Mouse (Mus musculus) liver, embryonic 15.5 days (tissue): Measurements from ENCODE around the gene Dock6. TPM values are rescaled to one million over a fixed set of nuclear protein-coding genes. Genes with fewer than 3 reads are reported as not detected.

Source experiments
- ATAC-seq: fragments of 200-750 bp; cut with Nextera tagmentation; 2 replicates; pipeline ENCODE4 v1.8.0; 2017; ENCODE audit warnings: moderate number of reproducible peaks, mild to moderate bottlenecking, moderate library complexity; ENCODE audit not compliant: insufficient read depth
- H3K27ac ChIP-seq: fragments of 300-500 bp; sonication (generic); replicated peaks from 2 replicates; pipeline ENCODE4 v1.5.1; 2015; ENCODE audit warnings: mild to moderate bottlenecking, inconsistent platforms
- H3K27me3 ChIP-seq: fragments of 300-500 bp; sonication (generic); 2 replicates; pipeline ENCODE4 v1.6.1; 2015; ENCODE audit warnings: mild to moderate bottlenecking, inconsistent platforms
- H3K36me3 ChIP-seq: fragments of 300-500 bp; sonication (generic); replicated peaks from 2 replicates; pipeline ENCODE4 v1.6.1; 2015; ENCODE audit warnings: moderate library complexity, mild to moderate bottlenecking, inconsistent platforms
- H3K4me1 ChIP-seq: fragments of 300-500 bp; sonication (generic); replicated peaks from 2 replicates; pipeline ENCODE4 v1.6.1; 2015; ENCODE audit warnings: inconsistent platforms
- H3K4me2 ChIP-seq: fragments of 300-500 bp; sonication (generic); 2 replicates; pipeline ENCODE4 v1.6.1; 2015; ENCODE audit warnings: moderate library complexity, mild to moderate bottlenecking, inconsistent platforms
- H3K4me3 ChIP-seq: fragments of 300-500 bp; sonication (generic); replicated peaks from 2 replicates; pipeline ENCODE4 v1.5.1; 2015; ENCODE audit warnings: mild to moderate bottlenecking, inconsistent platforms
- H3K9ac ChIP-seq: fragments of 300-500 bp; sonication (generic); 2 replicates; pipeline ENCODE4 v1.6.1; 2015; ENCODE audit warnings: moderate library complexity, mild to moderate bottlenecking, inconsistent platforms
- H3K9me3 ChIP-seq: fragments of 300-500 bp; sonication (generic); replicated peaks from 2 replicates; pipeline ENCODE4 v1.6.1; 2016; ENCODE audit warnings: inconsistent platforms
- WGBS: fragments of 180-500 bp; shearing (Covaris S2); methylation state at CpG from one replicate; pipeline ENCODE4 v1.1.7; 2015; ENCODE audit warnings: mixed read lengths; ENCODE audit not compliant: insufficient replicate concordance; 5-methylcytosine and 5-hydroxymethylcytosine counted together
- polyA plus RNA-seq: library from polyadenylated mRNA; unstranded; fragments of >200 nt; fragmentation: Nextera tagmentation; extraction: Ambion mirVana; gene quantifications from 2 replicates; pipeline ENCODE4 v1.2.1, GENCODE M21; 2015

The Dock6 gene
- polyA plus RNA-seq, 1 experiment from 2014 or later: 4.2 TPM

DNA sequence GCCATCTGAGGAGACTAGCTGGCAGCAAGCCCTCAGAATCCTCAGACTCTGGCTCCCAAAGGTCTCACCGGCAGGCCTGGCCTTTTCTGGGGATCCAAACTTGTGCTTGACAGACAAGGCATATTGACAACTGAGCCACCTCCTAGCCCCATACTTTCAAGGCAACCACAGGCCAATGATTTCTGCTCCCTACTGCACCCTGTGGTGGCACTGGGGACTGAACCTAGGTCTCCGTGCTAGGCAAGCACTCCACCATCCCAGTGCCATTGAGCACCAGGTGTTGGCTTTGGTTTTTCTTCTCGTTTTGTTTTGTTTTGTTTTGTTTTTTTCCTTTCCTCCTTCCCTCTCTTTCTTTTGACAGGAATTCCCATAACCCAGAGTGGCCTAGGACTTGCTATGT is 43.9 kb downstream of the Dock6 start:
- Histone ChIP-seq H3K9ac (no peak overlapping the region), H3K4me3 (no peak overlapping the region), H3K4me2 (no peak overlapping the region), H3K27ac (no peak overlapping the region), H3K9me3 (no peaks in the 10 kb centered on the region), H3K4me1 (peaks cover 35% of the 10 kb centered on the region), H3K27me3 (no peaks in the 10 kb centered on the region), H3K36me3 (no peaks in the 10 kb centered on the region)
- no peak for ATAC-seq
- WGBS: 45% methylated on average over 3 of the region's 3 CpGs

DNA sequence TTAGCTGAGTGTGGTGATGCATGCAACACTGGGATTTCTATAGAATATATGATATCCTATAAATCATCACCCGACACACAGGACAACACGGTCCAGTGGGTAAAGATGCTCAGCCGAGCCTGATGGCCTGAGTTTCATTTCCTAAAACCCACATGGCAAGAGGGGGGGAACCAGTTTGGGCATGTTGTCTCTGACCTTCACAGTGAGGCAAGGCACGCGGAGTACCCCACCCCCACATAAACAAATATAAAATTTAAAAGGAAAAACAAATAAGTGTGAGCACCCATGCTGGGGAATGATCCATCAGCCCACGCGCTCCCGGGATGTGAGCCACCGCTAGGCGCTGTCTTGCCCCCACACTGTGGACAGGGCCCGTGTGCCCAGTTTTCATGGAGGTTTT is 45.5 kb downstream of the Dock6 start:
- Histone ChIP-seq H3K4me1 (peaks cover 35% of the 10 kb centered on the region), H3K4me3 (no peak overlapping the region), H3K27me3 (no peaks in the 10 kb centered on the region), H3K9ac (no peak overlapping the region), H3K36me3 (no peaks in the 10 kb centered on the region), H3K27ac (peak overlapping the region; percentile 51; the same call in 1 of the 2 replicates), H3K4me2 (no peak overlapping the region), H3K9me3 (no peaks in the 10 kb centered on the region)
- WGBS: 70% methylated on average over 11 of the region's 11 CpGs
- ATAC-seq: no peak

- H3K36me3 ChIP-seq: no peaks in the 10 kb centered on the region
- peak overlapping the region; percentile 79 for H3K27ac ChIP-seq
- H3K9me3 ChIP-seq: no peaks in the 10 kb centered on the region
- no peaks in the 10 kb centered on the region for H3K27me3 ChIP-seq
- H3K4me1 ChIP-seq: peaks cover 35% of the 10 kb centered on the region
- WGBS: 22% methylated on average over 3 of the region's 3 CpGs
- ATAC-seq: peak; percentile 81
- H3K9ac ChIP-seq: no peak overlapping the region
- H3K4me3 ChIP-seq: no peak overlapping the region
- no peak overlapping the region; the same call in 1 of the 2 replicates for H3K4me2 ChIP-seq
These were observed 46.1 kb downstream of the Dock6 start for GRCm38 (mm10) chr9:21806363-21806762.

- Histone ChIP-seq H3K4me1 (peaks cover 44% of the 10 kb centered on the region), H3K4me2 (no peak overlapping the region), H3K27me3 (peaks cover under 1% of the 10 kb centered on the region; the same call in 1 of the 2 replicates), H3K4me3 (no peak overlapping the region), H3K9ac (no peak overlapping the region), H3K36me3 (no peaks in the 10 kb centered on the region), H3K9me3 (no peaks in the 10 kb centered on the region), H3K27ac (no peak overlapping the region)
- WGBS: 36% methylated on average over 13 of the region's 13 CpGs
- no peak for ATAC-seq
These were observed 48.3 kb downstream of the Dock6 start for GRCm38 (mm10) chr9:21803986-21804644.

DNA sequence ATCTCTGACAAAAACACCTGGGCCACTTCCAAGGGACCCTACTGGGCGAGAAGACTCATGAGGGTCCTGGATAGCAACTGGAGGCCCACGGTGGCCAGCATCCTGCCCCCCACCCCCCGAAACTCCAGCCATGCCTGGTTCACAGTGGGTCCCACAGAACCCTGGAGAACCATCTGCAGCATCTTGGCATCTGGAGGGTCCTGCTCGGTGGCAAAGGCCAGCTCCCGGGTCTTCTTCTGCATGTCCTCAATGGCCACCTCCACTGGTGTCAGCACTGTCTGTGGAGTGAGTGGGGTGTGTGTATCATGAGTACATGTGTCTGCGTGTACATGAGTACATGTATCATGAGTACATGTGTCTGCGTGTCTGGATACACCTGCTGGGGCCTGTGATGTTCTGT is 50.8 kb downstream of the Dock6 start:
- ATAC-seq: no peak
- Histone ChIP-seq H3K4me1 (peaks cover 59% of the 10 kb centered on the region), H3K4me2 (no peak overlapping the region), H3K36me3 (no peaks in the 10 kb centered on the region), H3K4me3 (no peak overlapping the region), H3K9me3 (no peaks in the 10 kb centered on the region), H3K27me3 (peaks cover 25% of the 10 kb centered on the region), H3K27ac (no peak overlapping the region), H3K9ac (no peak overlapping the region)
- WGBS: 66% methylated on average over 7 of the region's 7 CpGs

GRCm38 (mm10) chr9:21801121-21801520 is 51.3 kb downstream of the Dock6 start:
- 66% methylated on average over 7 of the region's 7 CpGs for WGBS
- Histone ChIP-seq H3K27ac (no peak overlapping the region), H3K9me3 (no peaks in the 10 kb centered on the region), H3K4me2 (no peak overlapping the region), H3K4me1 (peaks cover 59% of the 10 kb centered on the region), H3K4me3 (no peak overlapping the region), H3K27me3 (peaks cover 25% of the 10 kb centered on the region), H3K9ac (no peak overlapping the region), H3K36me3 (no peaks in the 10 kb centered on the region)
- ATAC-seq: no peak

DNA sequence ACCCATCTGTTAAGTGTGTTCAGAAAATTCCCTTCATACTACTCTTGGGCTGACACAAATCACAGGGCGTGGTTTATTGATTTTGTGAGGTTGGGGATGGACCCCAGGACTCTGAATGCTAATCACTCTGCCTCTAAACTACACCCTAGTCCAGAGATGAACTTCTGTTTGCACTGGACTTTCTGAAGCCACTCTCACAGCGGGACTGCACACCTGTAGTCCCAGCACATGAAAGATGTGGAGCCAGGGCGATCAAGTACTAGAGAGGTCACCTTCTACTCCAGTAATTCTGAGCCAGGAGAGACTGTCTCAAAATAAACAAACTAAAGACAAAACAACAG is 53.5 kb downstream of the Dock6 start:
- no peak overlapping the region for H3K9ac ChIP-seq
- peak overlapping the region; percentile 86 for H3K4me2 ChIP-seq
- H3K4me3 ChIP-seq: peak overlapping the region; percentile 69
- H3K4me1 ChIP-seq: peaks cover 43% of the 10 kb centered on the region
- H3K27ac ChIP-seq: peak overlapping the region; percentile 62
- H3K36me3 ChIP-seq: peaks cover 15% of the 10 kb centered on the region
- no peaks in the 10 kb centered on the region for H3K9me3 ChIP-seq
- peak; percentile 40 for ATAC-seq
- WGBS: 52% methylated on average over 3 of the region's 3 CpGs
- H3K27me3 ChIP-seq: peaks cover 25% of the 10 kb centered on the region

DNA sequence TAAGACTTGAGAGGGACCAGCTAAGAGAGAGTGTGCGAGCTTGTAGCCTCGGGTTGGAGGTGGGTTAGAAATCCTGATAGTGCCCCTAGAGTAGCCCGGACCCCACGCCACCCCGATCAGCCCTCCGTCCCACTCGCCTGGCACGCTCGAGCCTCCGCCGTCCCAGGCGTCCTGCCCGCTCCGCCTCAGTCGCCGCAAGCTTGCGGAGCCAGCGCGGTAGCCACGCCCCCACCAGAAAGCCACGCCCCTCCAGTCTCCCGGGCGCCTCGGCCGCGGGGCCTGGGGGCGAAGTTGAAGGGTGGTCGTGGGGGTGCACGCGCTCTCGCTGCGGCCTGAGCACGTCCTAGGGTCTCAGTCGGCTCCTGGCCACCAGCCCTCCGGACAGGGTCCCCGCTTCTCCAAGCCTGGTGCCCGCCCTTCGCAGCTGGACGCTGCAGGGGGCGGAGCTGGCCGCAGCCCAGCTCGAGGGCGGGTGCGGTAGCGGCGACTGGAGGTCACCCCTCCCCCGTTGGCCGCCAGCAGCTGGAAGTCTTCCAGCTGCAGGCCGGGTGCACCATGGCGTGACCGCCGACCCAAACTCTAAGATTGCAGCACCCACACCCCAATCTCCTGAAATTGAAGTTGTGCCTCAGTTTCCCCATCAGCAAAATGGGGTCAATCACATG is 54.0 kb downstream of the Dock6 start, which contains the start of gene Kank2:
Gene Kank2 (minus strand): TSS at position 400 of the 665 bp plus-strand sequence.
- H3K27ac ChIP-seq: peak within 1 kb of the TSS; percentile 83
- peak within 1 kb of the TSS; percentile 86 for H3K4me2 ChIP-seq
- H3K27me3 ChIP-seq: peaks cover 25% of the 10 kb centered on the region
- peak; percentile 74 for ATAC-seq
- peak within 1 kb of the TSS; percentile 64 for H3K9ac ChIP-seq
- WGBS: under 1% methylated on average over 52 of the region's 52 CpGs
- peak within 1 kb of the TSS; percentile 69 for H3K4me3 ChIP-seq
- H3K9me3 ChIP-seq: no peaks in the 10 kb centered on the region
- peaks cover 43% of the 10 kb centered on the region for H3K4me1 ChIP-seq
- peaks cover 20% of the 10 kb centered on the region for H3K36me3 ChIP-seq

DNA sequence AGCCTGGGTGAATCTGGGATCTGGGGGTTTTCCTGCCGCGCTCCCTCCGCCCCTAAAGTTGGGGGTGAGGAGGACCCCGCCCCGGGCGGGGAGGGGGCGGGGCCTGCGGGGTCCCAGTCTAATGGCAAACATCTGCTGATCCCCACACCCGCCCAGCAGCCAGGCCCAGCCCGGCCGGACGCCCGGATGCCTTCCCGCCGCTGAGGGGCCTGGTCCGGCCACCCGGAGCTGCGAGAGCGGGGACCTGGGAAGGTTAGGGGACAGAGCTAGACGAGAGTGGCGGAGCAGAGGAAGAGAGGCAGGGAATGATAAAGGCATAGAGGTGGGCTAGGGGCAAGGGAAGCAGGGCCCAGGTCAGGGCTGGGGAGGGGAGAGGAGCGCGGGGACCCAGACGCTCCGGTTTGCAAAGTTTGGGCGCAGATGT is 54.5 kb downstream of the Dock6 start:
- Histone ChIP-seq H3K4me2 (peak overlapping the region; percentile 86), H3K4me3 (peak overlapping the region; percentile 69), H3K9ac (peak overlapping the region; percentile 64), H3K36me3 (peaks cover 21% of the 10 kb centered on the region), H3K9me3 (no peaks in the 10 kb centered on the region), H3K4me1 (peaks cover 43% of the 10 kb centered on the region), H3K27ac (peak overlapping the region; percentile 83), H3K27me3 (peaks cover 25% of the 10 kb centered on the region)
- ATAC-seq: peak; percentile 36
- WGBS: 1% methylated on average over 26 of the region's 26 CpGs

GRCm38 (mm10) chr9:21796919-21797318 is 55.5 kb downstream of the Dock6 start:
- peak overlapping the region; percentile 69 for H3K4me3 ChIP-seq
- peaks cover 21% of the 10 kb centered on the region for H3K36me3 ChIP-seq
- H3K9me3 ChIP-seq: no peaks in the 10 kb centered on the region
- H3K9ac ChIP-seq: no peak overlapping the region
- peak overlapping the region; percentile 86 for H3K4me2 ChIP-seq
- H3K27ac ChIP-seq: no peak overlapping the region
- WGBS: 63% methylated on average over 3 of the region's 3 CpGs
- ATAC-seq: no peak
- peaks cover 25% of the 10 kb centered on the region for H3K27me3 ChIP-seq
- peaks cover 50% of the 10 kb centered on the region for H3K4me1 ChIP-seq

DNA sequence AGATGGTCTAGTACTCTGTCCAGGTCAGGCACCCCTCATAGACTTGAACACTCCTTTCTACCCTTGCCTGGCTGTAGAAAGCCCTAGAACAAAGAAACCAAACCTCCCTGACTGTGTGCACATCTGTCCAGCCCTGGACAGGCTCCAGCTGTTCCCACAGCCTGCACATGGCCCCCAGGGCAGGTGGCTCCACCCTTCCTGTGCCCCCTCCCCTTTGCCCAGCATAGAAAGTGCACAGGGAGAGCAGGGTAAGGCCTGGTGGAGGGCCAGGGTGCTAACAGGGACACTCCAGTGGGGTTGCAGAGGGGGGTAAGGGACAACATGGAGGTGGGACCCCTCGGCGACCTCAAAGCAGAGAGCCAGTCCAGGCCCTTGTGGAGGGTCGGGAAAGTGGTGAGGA is 56.2 kb downstream of the Dock6 start:
- no peak overlapping the region; the same call in 1 of the 2 replicates for H3K4me2 ChIP-seq
- ATAC-seq: no peak
- H3K27me3 ChIP-seq: peaks cover 25% of the 10 kb centered on the region
- no peak overlapping the region for H3K9ac ChIP-seq
- no peak overlapping the region for H3K27ac ChIP-seq
- no peaks in the 10 kb centered on the region for H3K9me3 ChIP-seq
- H3K4me1 ChIP-seq: peaks cover 52% of the 10 kb centered on the region
- WGBS: 38% methylated on average over 3 of the region's 3 CpGs
- H3K4me3 ChIP-seq: no peak overlapping the region
- H3K36me3 ChIP-seq: peaks cover 21% of the 10 kb centered on the region
